Mouse (Mus musculus): Measurements from ENCODE around the gene Zdhhc5.
"Not testable (repeated sequence)": the region's sequence is repeated elsewhere in the genome, so short reads cannot be mapped to it uniquely, and the experiment has no call there.

Zdhhc5 gene

GRCm38 (mm10) chr2:84705295-84705694, 9.7 kb downstream of the Zdhhc5 start:
- in situ Hi-C loops (cut with MboI; ENCODE audit: low sequenced_read_pairs) = loop anchor here (25.0 kb wide), 1 partner anchor 332 kb away; the partner anchor contains the start of genes P2rx3, Ssrp1 and Tnks1bp1

- in situ Hi-C loops (cut with MboI; ENCODE audit: low sequenced_read_pairs) = loop anchor here (25.0 kb wide), 1 partner anchor 333 kb away; the partner anchor contains the start of genes P2rx3, Ssrp1 and Tnks1bp1
Observed at GRCm38 (mm10) chr2:84704329-84704728, 10.7 kb downstream of the Zdhhc5 start.

- in situ Hi-C loops (cut with MboI; ENCODE audit: low sequenced_read_pairs) = loop anchor here (25.0 kb wide), 1 partner anchor 334 kb away; the partner anchor contains the start of genes P2rx3, Ssrp1 and Tnks1bp1
Observed at GRCm38 (mm10) chr2:84703497-84703896, 11.5 kb downstream of the Zdhhc5 start.

DNA sequence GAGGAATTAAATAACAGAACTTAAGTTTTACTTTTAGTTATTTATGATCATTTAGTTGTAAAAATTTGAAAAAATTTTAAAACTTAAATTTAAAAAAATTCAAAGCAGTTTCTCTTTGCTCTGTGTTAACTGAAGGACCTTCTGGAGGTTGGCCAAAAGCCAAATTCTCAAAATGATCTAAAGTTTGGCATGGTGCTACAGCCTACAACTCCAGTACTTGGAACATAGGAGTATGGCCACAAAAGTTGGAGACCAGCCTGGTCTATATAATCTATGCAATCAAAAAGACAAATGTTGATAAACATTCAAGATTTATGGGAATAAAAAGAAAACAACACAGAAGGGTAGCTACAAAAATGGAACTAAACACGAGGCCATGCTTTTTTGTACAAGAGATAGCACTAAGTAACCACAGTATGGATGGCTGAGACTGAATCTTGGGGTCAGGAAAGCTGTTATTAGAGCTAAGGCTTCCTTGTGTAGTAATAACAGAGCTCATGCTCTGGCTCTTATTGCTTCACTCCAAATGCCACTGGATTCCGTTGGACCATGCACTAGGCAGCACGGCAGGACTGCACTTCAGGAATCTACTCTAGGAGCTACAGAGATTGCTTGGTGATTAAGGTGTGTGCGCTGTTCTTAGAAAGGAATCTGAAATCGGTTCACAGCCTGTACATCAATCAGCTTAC, 19.8 kb downstream of the Zdhhc5 start:
- in situ Hi-C loops (cut with MboI; ENCODE audit: low sequenced_read_pairs) = no loop called here

DNA sequence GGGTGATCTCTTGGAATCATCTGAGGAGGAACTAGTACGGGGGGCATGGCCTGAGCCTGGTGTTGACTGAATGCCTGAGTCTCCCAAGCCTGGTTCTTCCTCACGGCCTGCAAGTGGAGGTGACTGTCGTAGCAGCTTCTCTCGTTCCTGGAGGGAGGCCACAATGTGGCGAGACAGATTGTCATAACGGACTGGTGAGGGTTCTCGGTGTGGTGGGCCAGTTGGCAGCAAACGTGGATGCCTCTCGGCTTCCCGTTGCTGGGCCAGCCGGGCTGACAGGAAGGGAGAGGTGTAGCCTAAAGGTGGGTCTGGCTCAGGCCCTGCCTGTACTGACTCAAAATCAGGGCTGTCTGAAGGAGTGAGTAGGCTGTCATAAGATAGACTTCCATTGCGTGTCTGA, 24.9 kb downstream of the Zdhhc5 start:
- in situ Hi-C loops (cut with MboI; ENCODE audit: low sequenced_read_pairs) = no loop called here

- in situ Hi-C loops (cut with MboI; ENCODE audit: low sequenced_read_pairs) = no loop called here
Observed at GRCm38 (mm10) chr2:84688080-84688844, 26.7 kb downstream of the Zdhhc5 start.

- in situ Hi-C loops (cut with MboI; ENCODE audit: low sequenced_read_pairs) = no loop called here
Observed at GRCm38 (mm10) chr2:84682605-84683183, 32.3 kb downstream of the Zdhhc5 start.

DNA sequence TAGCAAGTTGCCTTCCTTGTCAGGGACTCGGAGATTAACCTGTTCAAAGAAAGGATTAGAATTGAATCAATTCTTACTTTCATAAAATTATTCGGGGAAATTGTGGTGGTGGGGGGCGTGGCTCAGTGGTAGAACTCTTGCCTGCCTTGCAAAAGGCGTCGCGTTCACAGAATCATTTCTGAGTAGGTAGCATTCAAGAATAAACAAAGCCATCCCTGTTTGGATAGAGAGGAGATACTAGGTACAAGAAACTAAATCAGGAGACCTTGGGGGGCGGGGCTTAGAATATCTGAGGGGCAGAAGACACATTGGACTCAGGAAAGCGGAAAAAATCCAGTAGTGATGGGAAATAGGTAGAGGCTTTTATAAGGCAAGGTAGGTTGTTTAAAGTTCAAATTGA, 36.0 kb downstream of the Zdhhc5 start, which contains the start of gene Tmx2:
Gene Tmx2 (minus strand): TSS at position 125 of the 400 bp plus-strand sequence.
- in situ Hi-C loops (cut with MboI; ENCODE audit: low sequenced_read_pairs) = no loop called here

DNA sequence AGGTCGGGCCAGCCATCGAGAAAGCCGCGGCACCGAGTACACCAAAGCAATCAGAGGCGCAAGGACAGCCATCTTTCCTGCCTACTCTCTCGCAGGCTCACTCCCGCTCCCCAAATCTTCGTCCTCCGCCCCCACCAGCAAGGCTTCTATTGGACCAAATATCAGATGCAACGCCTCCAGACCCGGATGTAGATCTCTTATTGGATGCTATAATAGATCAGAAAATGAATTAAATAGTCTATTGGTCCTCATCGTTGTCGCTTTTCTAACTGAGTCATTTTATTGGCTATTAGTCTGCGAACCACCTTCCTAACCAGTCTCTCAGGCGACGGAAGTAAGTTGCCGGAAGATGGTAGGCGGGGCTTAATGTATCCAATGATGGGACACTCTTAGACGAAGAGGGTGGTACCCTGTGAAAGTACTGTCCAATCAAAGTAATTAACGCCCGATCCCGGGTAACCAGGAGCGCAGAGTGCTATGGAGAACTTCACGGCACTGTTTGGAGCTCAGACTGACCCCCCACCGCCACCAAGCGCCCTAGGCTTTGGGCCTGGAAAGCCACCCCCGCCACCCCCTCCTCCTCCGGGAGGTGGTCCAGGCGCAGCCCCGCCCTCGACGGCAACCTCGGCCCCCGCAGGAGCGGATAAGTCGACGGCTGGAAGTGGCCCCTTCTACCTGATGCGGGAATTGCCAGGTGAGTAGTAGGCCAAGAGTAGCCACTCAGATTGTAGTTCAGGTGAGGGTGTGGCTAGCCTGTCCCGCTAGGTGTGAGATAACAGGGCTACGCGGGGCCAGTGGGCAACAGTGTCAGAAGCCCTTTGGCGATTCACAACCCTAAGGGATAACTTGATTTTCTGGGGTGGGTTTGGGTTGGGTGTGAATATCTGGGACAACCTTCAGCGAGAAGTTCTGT, 36.8 kb downstream of the Zdhhc5 start, which contains the start of the genes Gm28635 and Med19:
Gene Gm28635 (minus strand): TSS at position 74 of the 913 bp plus-strand sequence.
Gene Med19 (plus strand): TSS at position 435 of the 913 bp plus-strand sequence.
- in situ Hi-C loops (cut with MboI; ENCODE audit: low sequenced_read_pairs) = no loop called here

GRCm38 (mm10) chr2:84677270-84677967, 37.6 kb downstream of the Zdhhc5 start:
- in situ Hi-C loops (cut with MboI; ENCODE audit: low sequenced_read_pairs) = no loop called here

GRCm38 (mm10) chr2:84671535-84671934, 43.4 kb downstream of the Zdhhc5 start:
- in situ Hi-C loops (cut with MboI; ENCODE audit: low sequenced_read_pairs) = not testable (repeated sequence)

- in situ Hi-C loops (cut with MboI; ENCODE audit: low sequenced_read_pairs) = no loop called here
Observed at GRCm38 (mm10) chr2:84670569-84670933, 44.4 kb downstream of the Zdhhc5 start, which contains the start of gene Selenoh. TSS of gene Selenoh (minus strand) at chr2:84670770.

DNA sequence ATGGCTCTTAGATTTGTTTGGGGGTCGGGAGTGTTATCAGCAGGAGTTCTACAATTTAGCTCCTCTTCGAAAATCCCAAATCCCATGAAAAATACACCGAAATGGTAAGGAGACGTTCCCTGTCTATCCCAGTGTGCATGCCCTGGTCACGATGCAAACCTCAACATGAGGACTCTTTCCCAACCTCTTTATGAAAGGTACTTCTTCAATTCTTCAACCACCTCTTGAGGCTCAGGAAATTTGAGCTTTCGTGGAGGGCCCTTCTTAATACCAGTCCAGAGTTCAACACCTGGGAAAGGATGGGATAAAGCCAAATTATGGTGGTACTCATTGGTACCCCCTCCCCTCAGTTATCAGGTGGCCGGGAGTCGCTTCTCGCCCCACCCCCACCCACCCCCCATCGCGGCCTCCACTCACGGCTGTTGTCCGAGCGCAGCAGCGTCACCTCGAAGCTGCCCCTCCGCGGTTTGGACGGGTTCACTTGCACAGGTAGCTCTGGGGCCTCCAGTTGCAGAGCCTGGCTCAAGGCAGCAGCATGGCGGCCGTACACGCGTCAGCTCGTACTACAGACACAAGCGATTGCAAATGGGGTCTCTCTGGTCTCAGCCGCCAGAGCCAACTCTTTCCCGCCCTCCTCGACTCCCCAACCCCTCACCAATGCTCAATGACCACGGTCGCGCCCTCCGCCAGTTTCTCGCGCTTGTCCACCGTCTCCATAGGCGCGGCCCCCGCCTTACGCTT, 45.0 kb downstream of the Zdhhc5 start:
- in situ Hi-C loops (cut with MboI; ENCODE audit: low sequenced_read_pairs) = loop anchor here (10.0 kb wide), 1 partner anchor 215 kb away; no protein-coding TSS in a partner anchor

- in situ Hi-C loops (cut with MboI; ENCODE audit: low sequenced_read_pairs) = loop anchor here (10.0 kb wide), 1 partner anchor 211 kb away; no protein-coding TSS in a partner anchor
Observed at GRCm38 (mm10) chr2:84666081-84666480, 48.9 kb downstream of the Zdhhc5 start.

DNA sequence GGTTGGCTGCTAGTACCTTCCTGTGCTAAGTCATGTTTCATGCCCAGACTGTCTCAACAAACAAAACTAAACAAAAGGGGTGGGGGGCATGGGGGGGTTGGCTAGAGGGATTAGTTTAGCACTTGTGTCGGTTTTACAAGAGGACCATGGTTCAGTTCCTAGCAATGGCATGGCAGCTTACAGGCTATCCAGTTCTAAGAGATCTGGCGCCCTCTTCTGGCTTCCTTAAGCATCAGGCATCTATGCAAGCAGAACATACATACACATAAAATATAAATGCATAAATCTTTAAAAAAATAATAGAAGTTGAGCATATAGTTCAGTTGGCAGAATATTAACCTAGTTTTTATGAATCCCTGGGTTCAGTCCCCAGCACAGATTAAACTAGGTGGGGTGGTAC, 52.1 kb downstream of the Zdhhc5 start:
- in situ Hi-C loops (cut with MboI; ENCODE audit: low sequenced_read_pairs) = loop anchor here (10.0 kb wide), 1 partner anchor 208 kb away; no protein-coding TSS in a partner anchor

GRCm38 (mm10) chr2:84660253-84660652, 54.7 kb downstream of the Zdhhc5 start:
- in situ Hi-C loops (cut with MboI; ENCODE audit: low sequenced_read_pairs) = loop anchor here (10.0 kb wide), 1 partner anchor 205 kb away; no protein-coding TSS in a partner anchor

DNA sequence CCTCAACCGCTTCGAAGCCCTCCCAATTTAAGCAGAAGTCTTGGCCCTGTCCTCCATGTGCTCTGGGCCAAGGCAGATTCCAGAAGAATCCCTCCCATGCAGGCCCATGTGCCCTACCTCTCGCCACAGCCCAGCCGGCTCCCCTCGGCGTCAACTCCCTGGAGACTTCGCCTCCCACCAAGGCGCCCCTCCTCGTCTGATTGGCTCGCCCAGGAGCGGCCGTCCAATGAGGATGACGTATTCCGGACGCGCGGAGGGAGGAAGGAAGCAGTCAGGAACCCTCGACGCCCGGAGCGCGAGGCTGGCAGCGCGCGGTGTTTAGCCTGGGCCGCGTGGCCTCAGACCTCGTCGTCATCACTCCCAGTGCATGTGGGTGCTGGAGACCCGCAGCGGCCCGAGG, 56.2 kb downstream of the Zdhhc5 start, which contains the start of gene Btbd18:
Gene Btbd18 (plus strand): TSS at position 274 of the 400 bp plus-strand sequence.
- in situ Hi-C loops (cut with MboI; ENCODE audit: low sequenced_read_pairs) = no loop called here

DNA sequence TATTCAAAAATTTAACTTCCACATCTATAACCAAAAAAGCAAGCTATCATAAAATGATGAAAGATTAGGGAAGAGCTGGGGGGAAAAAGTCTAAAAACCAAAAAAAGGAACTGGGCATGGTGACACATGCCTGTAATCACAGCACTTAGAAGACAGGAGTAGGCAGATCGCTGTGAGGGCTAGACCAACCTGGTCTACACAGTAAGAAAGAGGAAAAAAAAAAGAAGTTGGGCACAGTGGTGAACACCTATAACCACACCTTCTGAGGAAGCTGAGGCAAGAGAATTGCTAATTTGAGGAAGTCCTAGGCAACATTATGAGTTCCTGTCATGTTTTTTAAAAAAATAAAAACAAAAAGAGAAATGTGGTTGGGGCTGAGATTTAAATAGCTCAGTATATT, 59.1 kb downstream of the Zdhhc5 start:
- in situ Hi-C loops (cut with MboI; ENCODE audit: low sequenced_read_pairs) = no loop called here

DNA sequence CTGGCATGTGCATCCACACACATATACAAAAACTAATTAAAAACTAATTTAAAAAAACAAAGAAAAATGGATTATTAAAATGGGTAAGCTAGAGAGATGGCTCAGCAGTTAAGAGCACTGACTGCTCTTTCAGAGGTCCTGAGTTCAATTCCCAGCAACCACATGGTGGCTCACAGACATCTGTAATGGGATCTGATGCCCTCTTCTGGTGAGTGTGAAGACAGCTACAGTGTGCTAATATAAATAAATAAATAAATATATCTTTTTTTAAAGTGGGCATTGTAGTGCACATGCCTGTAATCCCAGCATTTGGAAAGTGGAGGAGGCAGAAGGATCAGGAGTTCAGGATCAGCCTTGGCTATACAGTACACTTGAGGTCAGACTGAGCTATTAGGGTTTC, 61.6 kb downstream of the Zdhhc5 start:
- in situ Hi-C loops (cut with MboI; ENCODE audit: low sequenced_read_pairs) = no loop called here
